Mouse (Mus musculus): ENCODE results near the gene Pogk.

GRCm38 (mm10) chr1:166381821-166382220 lies 27.8 kb downstream of the Pogk start:
- TF ChIP-seq CTCF (IDR thresholded peaks at IDR 0.05; ENCODE audit: low read depth) (no peak), EP300 (IDR thresholded peaks at IDR 0.05; ENCODE audit: low read depth) (no peak)
